Mouse (Mus musculus) layer of hippocampus, adult 6 months (tissue): ENCODE measurements around the gene Ptgs1. TPM values are rescaled to one million over a fixed set of nuclear protein-coding genes. Genes with fewer than 3 reads are reported as not detected.

ENCODE experiments used
- long read RNA-seq, 2 experiments: library from polyadenylated mRNA; unstranded; transcript quantifications; one replicate each; pipeline ENCODE4 v2.0.0; 2019 to 2020
- polyA plus RNA-seq: library from polyadenylated mRNA; unstranded; fragments of <200 nt; fragmentation: Nextera tagmentation; gene quantifications from 2 replicates; pipeline ENCODE4 v1.2.3, GENCODE M21; 2021

Gene Ptgs1
- 12.1 and 16.1 TPM in 2 replicates for polyA plus RNA-seq
- long read RNA-seq, experiment 1, transcript Ptgs1-201 (11 exons, 2,867 nt) = major isoform, 28 of 41 reads
- long read RNA-seq, experiment 1, partial matches to known transcripts = 11 of 41 reads
- long read RNA-seq, experiment 1, other reads (novel, unspliced or antisense) = 2 of 41 reads
- long read RNA-seq, experiment 2, transcript Ptgs1-201 (11 exons, 2,867 nt) = major isoform, 72 of 108 reads
- long read RNA-seq, experiment 2, partial matches to known transcripts = 29 of 108 reads
- long read RNA-seq, experiment 2, other reads (novel, unspliced or antisense) = 7 of 108 reads

GRCm38 (mm10) chr2:36230366-36230765 is at the start of gene Ptgs1:
TSS of gene Ptgs1 (plus strand) at chr2:36230426.

Other genes with a start within 250 kb of the Ptgs1 start
- gene Ndufa8, start 181.0 kb upstream of the Ptgs1 start, polyA plus RNA-seq = 543 and 544 TPM in 2 replicates
- gene Morn5, start 181.0 kb upstream of the Ptgs1 start, polyA plus RNA-seq = 5.4 and 7.8 TPM in 2 replicates
- 4.0 and 5.0 TPM in 2 replicates for gene Lhx6, start 125.0 kb upstream of the Ptgs1 start, polyA plus RNA-seq
- gene Mrrf, start 94.0 kb upstream of the Ptgs1 start, polyA plus RNA-seq = 20.8 and 23.4 TPM in 2 replicates
- gene Rbm18, start 93.7 kb upstream of the Ptgs1 start, polyA plus RNA-seq = 35.0 and 36.9 TPM in 2 replicates
- gene Olfr338, start 143.1 kb downstream of the Ptgs1 start, polyA plus RNA-seq = not detected in 2 replicates
- gene Olfr339, start 188.5 kb downstream of the Ptgs1 start, polyA plus RNA-seq = not detected in 2 replicates
- gene Olfr340, start 222.2 kb downstream of the Ptgs1 start, polyA plus RNA-seq = not detected in 2 replicates